Mouse (Mus musculus): ENCODE measurements at regions not wholly inside any gene's neighbourhood (a gene's known extent, or its start where the extent isn't known, plus 50 kb on each side); places are given as distances from the start of the nearest gene placed in this dataset.

DNA sequence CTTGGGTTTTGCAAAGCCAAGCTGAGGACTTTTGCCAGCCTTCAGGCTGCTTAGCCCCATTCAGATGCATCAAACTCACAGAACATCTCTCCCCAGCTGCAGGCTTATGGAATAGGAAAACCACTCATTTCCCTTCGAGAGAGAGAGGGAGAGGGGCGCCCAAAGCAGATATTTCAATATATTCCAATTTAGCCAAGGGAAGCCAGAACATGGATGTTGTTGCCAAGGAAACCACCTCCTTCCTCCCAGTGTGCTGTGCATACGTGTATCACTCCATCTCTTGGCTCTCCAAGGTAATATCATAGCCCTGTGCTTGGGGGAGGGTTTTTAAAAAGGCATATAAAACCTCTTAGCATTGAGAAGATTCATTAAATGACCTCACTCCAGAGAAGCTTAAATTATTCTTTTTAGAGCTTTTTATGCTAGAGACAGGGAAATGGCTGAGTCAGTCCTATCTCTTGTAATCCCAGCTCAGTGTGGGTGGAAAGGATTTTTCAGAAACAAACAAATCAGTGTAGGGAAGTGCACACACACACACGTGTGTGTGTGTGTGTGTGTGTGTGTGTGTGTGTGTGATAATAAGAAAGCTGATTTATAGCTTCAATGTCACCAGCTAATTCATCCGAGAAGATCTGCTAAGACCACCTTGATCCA is 245.1 kb downstream of the Rps24 start:
- H3K4me3 ChIP-seq (ENCODE audit: low read depth, low read length): no peak overlapping the region
- ATAC-seq (ENCODE audit: low read depth): no peak
- H3K9me3 ChIP-seq (replicated peaks; ENCODE audit: control insufficient read depth, low read length): no peaks in the 10 kb centered on the region
- H3K36me3 ChIP-seq (ENCODE audit: control insufficient read depth, insufficient read depth): no peaks in the 10 kb centered on the region
- H3K9ac ChIP-seq (ENCODE audit: low read depth, low read length): no peak overlapping the region
- no peaks in the 10 kb centered on the region for H3K27me3 ChIP-seq (ENCODE audit: control insufficient read depth, insufficient read depth, low read depth, low read length)
- H3K27ac ChIP-seq (ENCODE audit: low read length): no peak overlapping the region
- WGBS (ENCODE audit: insufficient replicate concordance): 32% methylated on average over 5 of the region's 5 CpGs
- H3K4me1 ChIP-seq (ENCODE audit: control insufficient read depth, low read depth, low read length): no peaks in the 10 kb centered on the region
- no peak overlapping the region for H3K4me2 ChIP-seq (ENCODE audit: low read depth, low read length)

DNA sequence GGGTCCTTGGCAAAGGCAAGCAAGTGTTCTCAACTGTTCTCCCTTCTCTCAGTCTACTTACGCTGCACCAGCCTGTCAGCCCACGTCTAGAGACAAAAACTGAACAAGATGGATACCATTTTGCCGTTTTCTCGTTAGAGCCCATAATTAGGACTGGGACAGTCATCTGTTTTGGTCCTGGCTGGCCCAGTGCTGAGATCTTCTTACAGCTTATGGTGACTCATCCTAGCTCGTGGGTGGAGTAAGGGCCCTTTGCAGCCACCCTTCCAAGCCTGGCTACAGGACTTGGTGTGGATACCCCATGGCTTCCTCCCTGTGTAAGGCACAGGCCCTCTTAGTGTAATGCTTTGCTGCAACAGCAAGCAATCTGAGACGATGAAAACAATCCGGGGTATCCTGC is 246.4 kb downstream of the Rps24 start:
- no peak overlapping the region for H3K9ac ChIP-seq (ENCODE audit: low read depth, low read length)
- no peaks in the 10 kb centered on the region for H3K36me3 ChIP-seq (ENCODE audit: control insufficient read depth, insufficient read depth)
- H3K27me3 ChIP-seq (ENCODE audit: control insufficient read depth, insufficient read depth, low read depth, low read length): no peaks in the 10 kb centered on the region
- no peaks in the 10 kb centered on the region for H3K9me3 ChIP-seq (replicated peaks; ENCODE audit: control insufficient read depth, low read length)
- H3K4me2 ChIP-seq (ENCODE audit: low read depth, low read length): no peak overlapping the region
- H3K27ac ChIP-seq (ENCODE audit: low read length): no peak overlapping the region
- H3K4me3 ChIP-seq (ENCODE audit: low read depth, low read length): no peak overlapping the region
- ATAC-seq (ENCODE audit: low read depth): no peak
- no peaks in the 10 kb centered on the region for H3K4me1 ChIP-seq (ENCODE audit: control insufficient read depth, low read depth, low read length)
- 64% methylated on average over 7 of the region's 7 CpGs for WGBS (ENCODE audit: insufficient replicate concordance)

DNA sequence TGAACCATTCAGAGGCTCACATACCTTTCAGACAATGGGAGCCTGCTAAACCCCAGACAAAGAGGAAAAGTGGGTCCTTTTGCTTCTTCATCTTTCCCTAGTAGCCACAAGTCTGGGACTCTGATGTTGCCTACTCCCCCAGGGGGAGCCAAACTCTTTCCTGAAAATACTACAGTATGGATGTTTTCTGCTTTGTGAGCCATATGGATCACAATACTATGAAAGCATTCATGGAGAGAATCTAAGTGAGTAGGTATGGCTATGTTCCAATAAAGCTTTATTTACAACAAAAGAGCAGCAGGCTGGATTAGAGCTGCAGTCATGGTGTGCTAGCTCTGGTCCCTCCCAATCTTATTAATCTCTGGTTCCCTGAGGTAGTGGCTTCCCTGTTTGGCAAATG is 251.9 kb downstream of the Rps24 start:
- H3K4me1 ChIP-seq (ENCODE audit: control insufficient read depth, low read depth, low read length): no peaks in the 10 kb centered on the region

DNA sequence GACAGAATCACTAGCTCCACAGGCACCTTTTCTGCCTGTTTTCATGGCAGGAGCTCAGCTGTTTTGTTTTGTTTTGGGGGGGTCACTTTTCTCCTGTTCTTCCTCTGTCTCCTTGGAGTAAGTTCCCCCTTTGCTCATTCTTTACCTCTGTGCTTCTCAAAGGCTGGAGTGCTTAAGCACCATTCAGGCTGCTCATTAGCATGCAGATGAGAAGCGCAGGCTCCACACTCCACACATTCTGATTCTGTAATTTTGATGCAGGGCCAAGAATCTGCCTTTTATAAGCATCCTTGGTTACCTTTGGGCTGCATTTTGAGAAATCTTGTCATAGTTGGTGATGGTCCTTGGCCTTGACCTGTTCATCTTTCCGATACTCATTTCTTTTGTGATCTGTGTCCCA is 257.5 kb downstream of the Rps24 start:
- no peaks in the 10 kb centered on the region for H3K4me1 ChIP-seq (ENCODE audit: control insufficient read depth, low read depth, low read length)
- ATAC-seq (ENCODE audit: low read depth): no peak
- WGBS (ENCODE audit: insufficient replicate concordance): 60% methylated on average over 2 of the region's 2 CpGs

More for the DNA sequence above, 251.9 kb downstream of the Rps24 start:
- H3K27me3 ChIP-seq (ENCODE audit: control insufficient read depth, insufficient read depth, low read depth, low read length): no peaks in the 10 kb centered on the region
- H3K4me3 ChIP-seq (ENCODE audit: low read depth, low read length): no peak overlapping the region
- H3K4me2 ChIP-seq (ENCODE audit: low read depth, low read length): no peak overlapping the region
- H3K9ac ChIP-seq (ENCODE audit: low read depth, low read length): no peak overlapping the region
- H3K9me3 ChIP-seq (replicated peaks; ENCODE audit: control insufficient read depth, low read length): no peaks in the 10 kb centered on the region
- H3K27ac ChIP-seq (ENCODE audit: low read length): no peak overlapping the region
- no peak for ATAC-seq (ENCODE audit: low read depth)
- H3K36me3 ChIP-seq (ENCODE audit: control insufficient read depth, insufficient read depth): no peaks in the 10 kb centered on the region

DNA sequence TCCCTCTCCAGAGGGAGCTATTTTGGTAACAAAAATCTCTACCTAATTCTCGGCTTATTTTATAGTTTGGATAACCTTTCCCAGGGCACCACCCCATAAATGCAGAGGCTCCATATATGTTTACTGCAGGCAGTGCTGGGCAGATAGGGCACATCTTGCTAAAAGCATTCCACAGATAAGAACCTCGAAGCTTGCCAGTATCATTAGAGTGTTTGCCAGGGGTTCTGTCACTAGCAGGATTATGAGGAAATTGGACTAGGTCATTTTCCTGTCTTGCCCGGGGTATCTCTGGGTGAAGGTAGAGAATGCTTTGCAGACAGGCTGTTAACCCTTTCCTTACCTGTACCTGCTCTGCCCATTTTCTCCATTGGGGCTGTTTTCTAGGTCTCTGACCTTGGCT is 258.8 kb downstream of the Rps24 start:
- Histone ChIP-seq H3K27me3 (ENCODE audit: control insufficient read depth, insufficient read depth, low read depth, low read length) (no peaks in the 10 kb centered on the region), H3K27ac (ENCODE audit: low read length) (no peak overlapping the region), H3K9ac (ENCODE audit: low read depth, low read length) (no peak overlapping the region), H3K36me3 (ENCODE audit: control insufficient read depth, insufficient read depth) (no peaks in the 10 kb centered on the region), H3K4me1 (ENCODE audit: control insufficient read depth, low read depth, low read length) (no peaks in the 10 kb centered on the region), H3K9me3 (replicated peaks; ENCODE audit: control insufficient read depth, low read length) (no peaks in the 10 kb centered on the region), H3K4me3 (ENCODE audit: low read depth, low read length) (no peak overlapping the region), H3K4me2 (ENCODE audit: low read depth, low read length) (no peak overlapping the region)
- 9% methylated on average over 3 of the region's 3 CpGs for WGBS (ENCODE audit: insufficient replicate concordance)
- ATAC-seq (ENCODE audit: low read depth): no peak

More for the DNA sequence above, 257.5 kb downstream of the Rps24 start:
- no peak overlapping the region for H3K27ac ChIP-seq (ENCODE audit: low read length)
- no peak overlapping the region for H3K4me2 ChIP-seq (ENCODE audit: low read depth, low read length)
- H3K36me3 ChIP-seq (ENCODE audit: control insufficient read depth, insufficient read depth): no peaks in the 10 kb centered on the region
- H3K27me3 ChIP-seq (ENCODE audit: control insufficient read depth, insufficient read depth, low read depth, low read length): no peaks in the 10 kb centered on the region
- no peaks in the 10 kb centered on the region for H3K9me3 ChIP-seq (replicated peaks; ENCODE audit: control insufficient read depth, low read length)
- no peak overlapping the region for H3K9ac ChIP-seq (ENCODE audit: low read depth, low read length)
- no peak overlapping the region for H3K4me3 ChIP-seq (ENCODE audit: low read depth, low read length)

DNA sequence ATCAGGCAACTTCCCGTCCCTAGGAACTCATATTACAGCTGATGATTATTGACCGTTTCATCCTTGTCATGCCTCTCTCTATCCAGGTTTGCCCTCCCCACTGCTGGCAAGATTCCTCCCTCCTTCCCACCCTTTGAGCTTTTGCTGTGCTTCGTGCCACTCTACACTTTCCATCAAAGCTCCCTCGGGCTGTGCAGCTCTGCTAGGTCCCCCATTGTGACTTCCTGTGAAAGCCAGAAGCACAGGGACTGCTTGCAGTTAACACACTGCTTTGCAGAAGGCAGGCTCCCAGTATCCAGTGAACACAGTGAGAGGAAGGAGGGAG is 260.5 kb downstream of the Rps24 start:
- no peaks in the 10 kb centered on the region for H3K9me3 ChIP-seq (replicated peaks; ENCODE audit: control insufficient read depth, low read length)
- no peak overlapping the region for H3K9ac ChIP-seq (ENCODE audit: low read depth, low read length)
- peak; percentile 11; the same call in 1 of the 2 replicates for ATAC-seq (ENCODE audit: low read depth)
- H3K36me3 ChIP-seq (ENCODE audit: control insufficient read depth, insufficient read depth): no peaks in the 10 kb centered on the region
- no peaks in the 10 kb centered on the region for H3K4me1 ChIP-seq (ENCODE audit: control insufficient read depth, low read depth, low read length)
- H3K27ac ChIP-seq (ENCODE audit: low read length): no peak overlapping the region
- 37% methylated on average over 4 of the region's 4 CpGs for WGBS (ENCODE audit: insufficient replicate concordance)
- no peak overlapping the region for H3K4me3 ChIP-seq (ENCODE audit: low read depth, low read length)
- no peak overlapping the region for H3K4me2 ChIP-seq (ENCODE audit: low read depth, low read length)
- H3K27me3 ChIP-seq (ENCODE audit: control insufficient read depth, insufficient read depth, low read depth, low read length): no peaks in the 10 kb centered on the region

DNA sequence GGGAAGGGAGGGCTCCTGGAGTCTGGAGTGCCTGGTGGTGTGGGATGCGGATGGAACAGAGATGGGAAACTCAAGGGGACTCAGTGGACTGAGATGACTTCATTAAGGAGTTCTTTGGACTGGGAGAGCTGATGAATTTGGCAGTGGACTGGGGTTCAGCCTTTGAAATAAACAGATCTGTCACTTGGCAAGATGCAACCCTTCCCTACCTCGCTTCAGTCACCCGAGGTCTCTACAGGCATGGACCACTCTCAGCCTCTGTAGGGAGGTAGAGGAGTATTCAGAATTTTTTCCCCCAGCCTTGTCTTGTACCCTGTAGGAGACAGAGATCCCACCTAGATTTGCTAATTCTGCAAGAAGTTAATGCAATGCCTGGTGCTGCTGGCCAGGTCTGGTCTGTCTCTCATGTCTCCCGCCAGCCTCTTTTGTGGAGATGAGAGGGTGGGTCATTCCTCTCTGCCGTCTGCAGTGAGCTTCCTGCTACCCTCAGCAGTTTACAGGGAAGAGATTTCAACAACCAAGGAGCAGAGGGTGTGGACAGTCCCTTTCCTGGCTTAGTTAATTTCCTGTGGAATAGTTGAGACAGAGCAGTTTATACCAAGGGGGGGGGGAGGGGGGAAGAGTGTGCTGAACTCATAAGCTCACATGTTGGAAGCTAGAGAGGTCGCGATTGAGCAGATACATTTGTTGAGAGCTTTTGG is 261.0 kb downstream of the Rps24 start:
- Histone ChIP-seq H3K4me2 (ENCODE audit: low read depth, low read length) (no peak overlapping the region), H3K9me3 (replicated peaks; ENCODE audit: control insufficient read depth, low read length) (no peaks in the 10 kb centered on the region), H3K4me3 (ENCODE audit: low read depth, low read length) (no peak overlapping the region), H3K27ac (ENCODE audit: low read length) (no peak overlapping the region), H3K27me3 (ENCODE audit: control insufficient read depth, insufficient read depth, low read depth, low read length) (no peaks in the 10 kb centered on the region), H3K4me1 (ENCODE audit: control insufficient read depth, low read depth, low read length) (no peaks in the 10 kb centered on the region), H3K36me3 (ENCODE audit: control insufficient read depth, insufficient read depth) (no peaks in the 10 kb centered on the region), H3K9ac (ENCODE audit: low read depth, low read length) (no peak overlapping the region)
- 27% methylated on average over 7 of the region's 7 CpGs for WGBS (ENCODE audit: insufficient replicate concordance)
- ATAC-seq (ENCODE audit: low read depth): peak; percentile 53; the same call in 1 of the 2 replicates

DNA sequence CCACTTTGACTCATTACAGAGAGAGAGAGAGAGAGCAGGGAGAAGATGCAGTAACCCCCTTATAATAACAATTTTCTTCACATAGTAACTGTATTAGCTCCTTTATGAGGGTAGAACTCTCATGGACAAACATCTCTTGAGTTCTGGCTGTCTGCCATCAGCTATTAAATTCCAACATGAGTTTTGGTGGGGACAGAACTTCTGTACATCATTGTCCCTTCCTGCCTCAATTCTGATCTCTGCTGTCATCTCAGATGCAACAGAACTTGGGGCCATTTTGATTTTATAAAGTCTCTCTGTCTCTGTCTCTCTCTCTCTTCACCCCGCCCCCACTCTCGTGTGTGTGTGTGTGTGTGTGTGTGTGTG is 261.6 kb downstream of the Rps24 start:
- Histone ChIP-seq H3K4me1 (ENCODE audit: control insufficient read depth, low read depth, low read length) (no peaks in the 10 kb centered on the region), H3K4me2 (ENCODE audit: low read depth, low read length) (no peak overlapping the region), H3K9me3 (replicated peaks; ENCODE audit: control insufficient read depth, low read length) (no peaks in the 10 kb centered on the region), H3K9ac (ENCODE audit: low read depth, low read length) (no peak overlapping the region), H3K27me3 (ENCODE audit: control insufficient read depth, insufficient read depth, low read depth, low read length) (no peaks in the 10 kb centered on the region), H3K4me3 (ENCODE audit: low read depth, low read length) (no peak overlapping the region), H3K27ac (ENCODE audit: low read length) (no peak overlapping the region), H3K36me3 (ENCODE audit: control insufficient read depth, insufficient read depth) (no peaks in the 10 kb centered on the region)
- no peak for ATAC-seq (ENCODE audit: low read depth)
- WGBS (ENCODE audit: insufficient replicate concordance): 64% methylated on average over 2 of the region's 2 CpGs

DNA sequence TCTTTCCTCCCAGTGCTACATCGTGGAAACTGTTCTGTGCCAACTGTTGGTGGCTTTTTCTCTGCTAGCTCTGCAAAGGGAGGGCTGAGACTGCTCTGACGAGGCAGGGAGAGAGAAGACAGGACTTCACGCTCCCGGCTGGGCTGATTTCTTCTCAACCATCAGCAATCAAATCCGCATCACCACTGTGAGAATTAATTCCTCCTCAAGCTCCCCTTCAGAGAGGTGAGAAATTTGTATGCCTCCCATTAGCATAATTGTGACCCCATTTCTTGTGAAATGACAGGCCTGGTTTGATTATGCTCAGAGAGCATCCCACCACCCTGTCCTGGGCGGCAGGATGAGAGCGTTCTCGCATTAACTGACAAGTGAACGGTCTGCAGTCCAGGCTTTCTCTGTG is 262.4 kb downstream of the Rps24 start:
- ATAC-seq (ENCODE audit: low read depth): no peak
- WGBS (ENCODE audit: insufficient replicate concordance): 67% methylated on average over 9 of the region's 9 CpGs
- no peak overlapping the region for H3K27ac ChIP-seq (ENCODE audit: low read length)
- no peaks in the 10 kb centered on the region for H3K4me1 ChIP-seq (ENCODE audit: control insufficient read depth, low read depth, low read length)
- H3K9me3 ChIP-seq (replicated peaks; ENCODE audit: control insufficient read depth, low read length): no peaks in the 10 kb centered on the region
- H3K4me2 ChIP-seq (ENCODE audit: low read depth, low read length): no peak overlapping the region
- H3K27me3 ChIP-seq (ENCODE audit: control insufficient read depth, insufficient read depth, low read depth, low read length): no peaks in the 10 kb centered on the region
- H3K4me3 ChIP-seq (ENCODE audit: low read depth, low read length): no peak overlapping the region
- H3K36me3 ChIP-seq (ENCODE audit: control insufficient read depth, insufficient read depth): no peaks in the 10 kb centered on the region
- H3K9ac ChIP-seq (ENCODE audit: low read depth, low read length): no peak overlapping the region
